Comparison of ENCODE assay signal across 22 mouse cellular contexts in the genomic region with DNA sequence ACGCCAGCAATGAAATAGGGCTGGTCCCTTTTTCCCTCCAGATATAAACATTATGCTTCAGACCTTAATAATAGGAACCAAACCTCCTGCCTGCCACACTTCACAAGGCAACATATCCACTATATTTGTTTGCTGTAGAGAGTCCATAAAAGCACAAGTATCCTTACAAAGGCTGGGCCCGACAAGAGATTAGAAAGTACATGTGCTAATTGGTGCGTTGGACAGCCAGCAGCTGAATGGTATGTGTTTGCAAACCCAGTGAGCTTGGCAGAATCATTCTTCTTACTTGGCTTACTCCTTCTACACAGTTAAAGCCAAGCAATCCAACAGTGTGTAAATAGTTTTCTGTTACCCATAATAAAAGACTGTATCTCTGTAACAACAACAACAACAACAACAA.
DNase-seq lines count a peak whose midpoint lies in the region; ATAC-seq lines count a peak whose summit lies in the region.
"Had no signal": no experiment of that assay in that cellular context is flagged by ENCODE, and none has a peak within 500 bp of the region (broad histone marks: within the 10 kb centered on the region; RNA-seq: fewer than 3 reads in every experiment).

No protein-coding gene starts in this region.

- H3K27me3 ChIP-seq in forebrain, embryonic 16.5 days (replicated peaks; ENCODE audit: control insufficient read depth, insufficient read depth, low read length), result 0 out of 2 replicates have a peak, but pooled peaks cover 2% of the 10 kb centered on the region
- no peaks in the 10 kb centered on the region for H3K27me3 ChIP-seq in forebrain, embryonic 10.5 days (ENCODE audit: poor library complexity, severe bottlenecking)

- H3K4me3 ChIP-seq in forebrain, embryonic 16.5 days (replicated peaks; ENCODE audit: low read length), result no peak overlapping the region
- H3K4me3 ChIP-seq in forebrain, embryonic 10.5 days, result no peak overlapping the region
- H3K4me3 ChIP-seq: heart, adult 2 months had no signal

- no peak overlapping the region for H3K27ac ChIP-seq in forebrain, embryonic 16.5 days (ENCODE audit: low read length)
- H3K27ac ChIP-seq in forebrain, embryonic 10.5 days, result no peak overlapping the region
- H3K27ac ChIP-seq: heart, adult 2 months; hindbrain, embryonic 14.5 days; hindbrain, postnatal 0 days had no signal

- intact Hi-C loops in heart, postnatal 10 days (cut with DNase I), result no loop called here
- intact Hi-C loops in heart, postnatal 25 days (cut with DNase I), result no loop called here

- no peak for DNase-seq in forebrain, embryonic 10.5 days (ENCODE audit: extremely low spot score, low spot score)
- peak; percentile 14 to 18 for DNase-seq in heart, postnatal 10 days
- DNase-seq in heart, postnatal 25 days (ENCODE audit: low spot score), result no peak
- DNase-seq in lung, postnatal 36 days, result peak; percentile 13
- DNase-seq in lung, postnatal 4 days, result no peak
- no peak for DNase-seq in kidney, adult 18-20 months
- DNase-seq: adrenal gland, adult 8-10 months; adrenal gland, postnatal 25 days; cerebellum, adult 18-20 months; cerebellum, adult 9-10 months; cerebellum, postnatal 14 days; gastrocnemius, postnatal 25 days; heart, adult 2 months; heart, postnatal 4 days; kidney, adult 2 months had no signal

- no peak overlapping the region for H3K9ac ChIP-seq in forebrain, embryonic 16.5 days (replicated peaks; ENCODE audit: low read depth, low read length)
- H3K9ac ChIP-seq: hindbrain, embryonic 14.5 days had no signal

- ATAC-seq in forebrain, embryonic 16.5 days, result 0 out of 2 replicates have a peak, but pooled peaks have one; percentile 49
- ATAC-seq: CD4-positive, CD25-positive, alpha-beta regulatory T cell, adult 4 months; hindbrain, postnatal 0 days; inflammation-experienced regulatory T-cells, adult 6 months; intestine, embryonic 16.5 days had no signal

- H3K4me1 ChIP-seq in forebrain, embryonic 16.5 days (replicated peaks; ENCODE audit: control insufficient read depth, insufficient read depth, low read length), result peaks cover 6% of the 10 kb centered on the region; the same call in 1 of the 2 replicates
- peaks cover 10% of the 10 kb centered on the region for H3K4me1 ChIP-seq in forebrain, embryonic 10.5 days

- H3K4me2 ChIP-seq in forebrain, embryonic 16.5 days (ENCODE audit: low read length), result no peak overlapping the region
- H3K4me2 ChIP-seq: heart, embryonic 11.5 days; hindbrain, embryonic 14.5 days had no signal

- H3K9me3 ChIP-seq in forebrain, embryonic 16.5 days (ENCODE audit: control insufficient read depth, low read length), result no peaks in the 10 kb centered on the region
- no peaks in the 10 kb centered on the region for H3K9me3 ChIP-seq in forebrain, embryonic 10.5 days

- no peaks in the 10 kb centered on the region for H3K36me3 ChIP-seq in forebrain, embryonic 16.5 days (ENCODE audit: control insufficient read depth, insufficient read depth)
- no peaks in the 10 kb centered on the region for H3K36me3 ChIP-seq in forebrain, embryonic 10.5 days (replicated peaks)

- WGBS in forebrain, embryonic 16.5 days, result 21% methylated on average over 3 of the region's 3 CpGs
- WGBS in forebrain, embryonic 10.5 days, result 65% methylated on average over 3 of the region's 3 CpGs

Comparison
In these comparisons a context has a peak if more than half of its experiments do, and no peak if none do; other contexts are left out.
1. DNase-seq: peak in heart, postnatal 10 days (2 of 2) and lung, postnatal 36 days (single experiment); none in forebrain, embryonic 10.5 days (single experiment), heart, postnatal 25 days (single experiment), lung, postnatal 4 days (0 of 2) and kidney, adult 18-20 months (single experiment).